Mouse (Mus musculus) G1E (cell line): Measurements from ENCODE around the gene Kcnj1.

Experiments used
- CTCF ChIP-seq: IDR thresholded peaks from 2 replicates; pipeline ENCODE4 v1.5.1; 2012; ENCODE audit warnings: low read depth, low read length, inconsistent platforms, mixed read lengths
- GATA1 ChIP-seq: IDR thresholded peaks from 2 replicates; pipeline ENCODE4 v1.6.1; 2012; ENCODE audit warnings: borderline replicate concordance, low read length, inconsistent platforms, mixed read lengths

GRCm38 (mm10) chr9:32344051-32344450, 28.2 kb upstream of the Kcnj1 start, which contains the start of gene Kcnj5:
- TF ChIP-seq CTCF (no peak), GATA1 (no peak)
